Mouse (Mus musculus) CH12.LX (cell line): ENCODE measurements at regions not wholly inside any gene's neighbourhood (a gene's known extent, or its start where the extent isn't known, plus 50 kb on each side); places are given as distances from the start of the nearest gene placed in this dataset.

Experiments used
- CHD1 ChIP-seq: IDR thresholded peaks from 2 replicates; pipeline ENCODE4 v1.6.1; 2012; ENCODE audit warnings: low read depth, low read length, improper control_type of control experiment, inconsistent platforms
- PAX5 ChIP-seq: IDR thresholded peaks from 2 replicates; pipeline ENCODE4 v1.6.1; 2012; ENCODE audit warnings: low read length, inconsistent platforms, mixed read lengths
- RAD21 ChIP-seq: IDR thresholded peaks from 2 replicates; pipeline ENCODE4 v1.6.1; 2011; ENCODE audit warnings: low read depth, mild to moderate bottlenecking, low read length, improper control_type of control experiment, moderate library complexity
- ZMIZ1 ChIP-seq: IDR thresholded peaks from 2 replicates; pipeline ENCODE4 v1.6.1; 2012; ENCODE audit warnings: low read depth, mild to moderate bottlenecking, inconsistent platforms, low read length, improper control_type of control experiment

- TF ChIP-seq RAD21 = no peak
- no peak for TF ChIP-seq ZMIZ1
- no peak for TF ChIP-seq CHD1
- no peak for TF ChIP-seq PAX5
Observed at GRCm38 (mm10) chr6:66124292-66124691, 171.9 kb downstream of the 4930544G11Rik start.
